Mouse (Mus musculus) right cerebral cortex, postnatal 36 days (tissue): ENCODE measurements at regions not wholly inside any gene's neighbourhood (a gene's known extent, or its start where the extent isn't known, plus 50 kb on each side); places are given as distances from the start of the nearest gene placed in this dataset.

Experiments used
- DNase-seq, 2 experiments: peaks; one replicate each; pipeline ENCODE4 v3.0.0; 2022; ENCODE audit warnings: low spot score in 2 of 2, mixed read lengths in 1 of 2

- no peak for DNase-seq
These were observed 199.4 kb downstream of the Snx13 start for GRCm38 (mm10) chr12:35246226-35247014.

- DNase-seq = no peak
These were observed 185.3 kb downstream of the Snx13 start for GRCm38 (mm10) chr12:35232322-35232673.

- no peak for DNase-seq
These were observed 184.7 kb downstream of the Snx13 start for GRCm38 (mm10) chr12:35231414-35232321.

GRCm38 (mm10) chr12:35220429-35220828, 173.4 kb downstream of the Snx13 start:
- no peak for DNase-seq

- no peak for DNase-seq
These were observed 173.0 kb downstream of the Snx13 start for GRCm38 (mm10) chr12:35220002-35220401.

GRCm38 (mm10) chr12:35216725-35217124, 169.7 kb downstream of the Snx13 start:
- no peak for DNase-seq

GRCm38 (mm10) chr12:35209399-35209798, 162.4 kb downstream of the Snx13 start:
- no peak for DNase-seq

GRCm38 (mm10) chr12:35207605-35208004, 160.6 kb downstream of the Snx13 start:
- DNase-seq = no peak

- no peak for DNase-seq
These were observed 156.4 kb downstream of the Snx13 start for GRCm38 (mm10) chr12:35203398-35203797.

- DNase-seq = no peak
These were observed 153.1 kb downstream of the Snx13 start for GRCm38 (mm10) chr12:35200110-35200509.
